Mouse (Mus musculus): ENCODE results near the gene Dhps. TPM values are rescaled to one million over a fixed set of nuclear protein-coding genes. Genes with fewer than 3 reads are reported as not detected.
"Not testable (repeated sequence)": the region's sequence is repeated elsewhere in the genome, so short reads cannot be mapped to it uniquely, and the experiment has no call there.

The Dhps gene
- total RNA-seq, 4 experiments from 2014 or later = 57.7 to 62.2 (median 59.1) TPM

GRCm38 (mm10) chr8:85091526-85092090 is 20.1 kb downstream of the Dhps start:
- DNase-seq (ENCODE audit: low spot score in 2 of 2) = no peak

- DNase-seq (ENCODE audit: low spot score in 2 of 2) = no peak
Measured at GRCm38 (mm10) chr8:85095051-85095450, 23.5 kb downstream of the Dhps start.

GRCm38 (mm10) chr8:85095566-85095965 is 24.0 kb downstream of the Dhps start:
- no peak for DNase-seq (ENCODE audit: low spot score in 2 of 2)

GRCm38 (mm10) chr8:85096196-85096595 is 24.6 kb downstream of the Dhps start:
- DNase-seq (ENCODE audit: low spot score in 2 of 2) = no peak

- no peak for DNase-seq (ENCODE audit: low spot score in 2 of 2)
Measured at GRCm38 (mm10) chr8:85096850-85097249, 25.3 kb downstream of the Dhps start.

GRCm38 (mm10) chr8:85100076-85100665 is 28.6 kb downstream of the Dhps start:
- DNase-seq (ENCODE audit: low spot score in 2 of 2) = no peak

- no peak for DNase-seq (ENCODE audit: low spot score in 2 of 2)
Measured at GRCm38 (mm10) chr8:85113241-85113640, 41.7 kb downstream of the Dhps start.

- no peak for DNase-seq (ENCODE audit: low spot score in 2 of 2)
Measured at GRCm38 (mm10) chr8:85115501-85115900, 43.9 kb downstream of the Dhps start.

GRCm38 (mm10) chr8:85116984-85117383 is 45.4 kb downstream of the Dhps start:
- no peak for DNase-seq (ENCODE audit: low spot score in 2 of 2)

GRCm38 (mm10) chr8:85119052-85119981 is 47.8 kb downstream of the Dhps start:
- DNase-seq (ENCODE audit: low spot score in 2 of 2) = peak; percentile 61 to 80

GRCm38 (mm10) chr8:85120251-85120650 is 48.7 kb downstream of the Dhps start:
- DNase-seq (ENCODE audit: low spot score in 2 of 2) = not testable (repeated sequence)

- DNase-seq (ENCODE audit: low spot score in 2 of 2) = no peak
Measured at GRCm38 (mm10) chr8:85122995-85123394, 51.4 kb downstream of the Dhps start, which contains the start of gene Zfp791. Gene Zfp791 (minus strand): TSS chr8:85123095.

GRCm38 (mm10) chr8:85123691-85124090 is 52.1 kb downstream of the Dhps start:
- no peak for DNase-seq (ENCODE audit: low spot score in 2 of 2)

Small RNA genes lying within 50 kb of the gene (microRNA-seq; reads per million reads assigned to microRNA genes)
- gene Gm23388 (0 to 0.76 reads per million in 2 experiments), gene Mir7070 (4.5 reads per million in 2 experiments)

Other genes with a start within 250 kb of the Dhps start
- 10 to 100 TPM in 1 of 4 experiments, 1 to 10 TPM in 3; 8.4 to 10.5 (median 8.9) TPM for gene Dand5, start 248.9 kb upstream of the Dhps start, total RNA-seq (2022)
- 10 to 100 TPM; 21.6 to 27.7 (median 23.3) TPM for gene Gadd45gip1, start 240.2 kb upstream of the Dhps start, total RNA-seq (2022)
- gene Rad23a, start 231.1 kb upstream of the Dhps start, total RNA-seq (2022) = 10 to 100 TPM; 66.4 to 76.2 (median 70.5) TPM
- 100 to 1,000 TPM; 399 to 630 (median 506) TPM for gene Calr, start 224.8 kb upstream of the Dhps start, total RNA-seq (2022)
- gene Farsa, start 214.8 kb upstream of the Dhps start, total RNA-seq (2022) = 10 to 100 TPM; 47.2 to 54.8 (median 52.9) TPM
- 10 to 100 TPM; 13.0 to 18.4 (median 14.5) TPM for gene Syce2, start 199.6 kb upstream of the Dhps start, total RNA-seq (2022)
- 10 to 100 TPM; 38.7 to 46.2 (median 40.4) TPM for gene Gcdh, start 177.8 kb upstream of the Dhps start, total RNA-seq (2022)
- under 1 TPM in 2 of 4 experiments, not detected in 2; 0.21 to 0.31 TPM for gene Klf1, start 169.8 kb upstream of the Dhps start, total RNA-seq (2022)
- gene Dnase2a, start 163.2 kb upstream of the Dhps start, total RNA-seq (2022) = 10 to 100 TPM in 2 of 4 experiments, 1 to 10 TPM in 2; 4.4 to 18.9 (median 9.2) TPM
- 10 to 100 TPM; 77.3 to 83.2 (median 80.8) TPM for gene Mast1, start 134.4 kb upstream of the Dhps start, total RNA-seq (2022)
- gene Rtbdn, start 124.8 kb upstream of the Dhps start, total RNA-seq (2022) = 1 to 10 TPM; 1.5 to 2.5 (median 1.7) TPM
- not detected for gene Gm49661, start 102.3 kb upstream of the Dhps start, total RNA-seq (2022)
- gene Prdx2, start 102.2 kb upstream of the Dhps start, total RNA-seq (2022) = 100 to 1,000 TPM; 328 to 367 (median 342) TPM
- 10 to 100 TPM; 36.2 to 46.2 (median 41.2) TPM for gene Rnaseh2a, start 102.0 kb upstream of the Dhps start, total RNA-seq (2022)
- gene Junb, start 93.0 kb upstream of the Dhps start, total RNA-seq (2022) = 10 to 100 TPM; 61.1 to 79.5 (median 75.6) TPM
- 10 to 100 TPM; 10.9 to 11.6 (median 11.3) TPM for gene Hook2, start 81.2 kb upstream of the Dhps start, total RNA-seq (2022)
- not detected for gene Best2, start 57.2 kb upstream of the Dhps start, total RNA-seq (2022)
- gene Asna1, start 46.5 kb upstream of the Dhps start, total RNA-seq (2022) = 100 to 1,000 TPM; 118 to 124 (median 122) TPM
- 100 to 1,000 TPM; 105 to 121 (median 116) TPM for gene Trir, start 44.9 kb upstream of the Dhps start, total RNA-seq (2022)
- 100 to 1,000 TPM; 146 to 188 (median 162) TPM for gene Tnpo2, start 34.8 kb upstream of the Dhps start, total RNA-seq (2022)
- gene Fbxw9, start 11.7 kb upstream of the Dhps start, total RNA-seq (2022) = 10 to 100 TPM; 18.1 to 24.4 (median 23.6) TPM
- gene Gm5741, start 3.8 kb upstream of the Dhps start, total RNA-seq (2022) = not detected
- 10 to 100 TPM; 58.3 to 64.3 (median 61.7) TPM for gene Wdr83os, start 9.0 kb downstream of the Dhps start, total RNA-seq (2022)
- gene Wdr83, start 9.5 kb downstream of the Dhps start, total RNA-seq (2022) = 10 to 100 TPM; 20.1 to 32.5 (median 26.4) TPM
- gene Man2b1, start 11.5 kb downstream of the Dhps start, total RNA-seq (2022) = 10 to 100 TPM; 33.4 to 98.9 (median 68.8) TPM
- 1 to 10 TPM; 6.1 to 8.9 (median 8.5) TPM for gene Zfp791, start 51.3 kb downstream of the Dhps start, total RNA-seq (2022)
- not detected for gene Cks1brt, start 80.2 kb downstream of the Dhps start, total RNA-seq (2022)
- not detected for gene Olfr371, start 154.2 kb downstream of the Dhps start, total RNA-seq (2022)
- gene Orc6, start 227.9 kb downstream of the Dhps start, total RNA-seq (2022) = 10 to 100 TPM; 27.0 to 30.3 (median 29.1) TPM
- gene Vps35, start 228.0 kb downstream of the Dhps start, total RNA-seq (2022) = 100 to 1,000 TPM; 121 to 138 (median 129) TPM